Mouse (Mus musculus): Measurements from ENCODE around the gene Scnm1.

Scnm1 gene

DNA sequence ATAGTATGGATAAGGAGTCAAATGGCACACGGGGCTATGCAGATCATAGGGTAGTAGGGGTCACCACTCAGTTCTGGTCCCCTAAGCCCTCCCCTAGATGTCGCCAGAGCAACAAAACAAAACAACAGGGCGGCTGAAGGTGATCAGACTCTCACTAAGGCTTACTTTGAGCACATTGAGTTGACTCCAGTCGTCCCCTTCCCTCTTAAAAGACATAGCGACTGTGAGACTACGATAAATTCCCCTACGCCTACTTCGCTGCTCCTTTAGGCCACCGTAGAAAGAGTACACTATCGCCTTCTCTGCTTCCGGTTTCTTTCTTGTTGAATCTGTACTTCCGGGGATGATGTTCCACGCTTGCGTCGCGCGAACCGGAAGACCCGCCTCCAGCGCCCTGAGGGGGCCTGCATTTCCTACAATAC lies at the start of gene Scnm1, which contains the start of gene Lysmd1:
Gene Scnm1 (minus strand): TSS at position 332 of the 422 bp plus-strand sequence.
Gene Lysmd1 (plus strand): TSS at position 409 of the 422 bp plus-strand sequence.
- peak; percentile 89 for DNase-seq

DNA sequence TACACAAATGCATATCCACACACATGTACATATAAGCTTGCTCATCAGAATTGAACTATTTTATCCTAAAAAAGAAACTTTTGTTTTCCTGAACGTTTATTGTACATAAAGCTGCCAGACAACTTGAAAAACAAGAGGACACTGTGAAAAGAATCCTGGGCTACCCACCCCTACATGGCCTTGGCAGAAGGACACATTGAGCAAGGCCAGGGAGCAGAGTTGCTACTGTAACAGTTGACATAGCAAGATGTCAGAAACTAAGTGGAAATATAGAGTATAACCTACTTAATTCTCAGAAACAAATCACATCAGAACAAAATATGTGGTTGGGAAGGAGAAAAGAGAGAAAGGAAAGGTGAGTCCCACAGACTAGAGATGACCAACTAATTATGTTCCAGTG lies 48.0 kb upstream of the Scnm1 start:
- DNase-seq, result no peak

DNA sequence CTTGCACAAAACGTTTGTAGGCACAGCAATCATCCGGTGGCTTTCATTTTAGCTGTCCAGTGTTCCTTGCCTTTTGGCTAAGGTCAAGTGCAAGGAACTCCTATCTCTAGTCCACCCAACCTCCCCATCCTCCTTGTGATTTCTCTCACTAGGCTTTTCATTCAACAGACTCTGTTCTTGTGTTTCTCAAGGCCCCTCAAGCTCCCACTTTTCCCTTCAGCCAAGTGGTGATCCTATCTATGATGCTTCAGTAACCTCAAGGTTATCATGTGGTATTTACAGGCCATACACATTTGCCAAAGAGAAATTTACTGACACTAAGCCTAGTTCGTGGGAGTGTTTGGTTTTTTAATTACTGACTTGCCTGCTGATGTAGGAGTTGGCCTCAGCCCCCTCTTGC lies 46.1 kb upstream of the Scnm1 start:
- DNase-seq, result no peak

DNA sequence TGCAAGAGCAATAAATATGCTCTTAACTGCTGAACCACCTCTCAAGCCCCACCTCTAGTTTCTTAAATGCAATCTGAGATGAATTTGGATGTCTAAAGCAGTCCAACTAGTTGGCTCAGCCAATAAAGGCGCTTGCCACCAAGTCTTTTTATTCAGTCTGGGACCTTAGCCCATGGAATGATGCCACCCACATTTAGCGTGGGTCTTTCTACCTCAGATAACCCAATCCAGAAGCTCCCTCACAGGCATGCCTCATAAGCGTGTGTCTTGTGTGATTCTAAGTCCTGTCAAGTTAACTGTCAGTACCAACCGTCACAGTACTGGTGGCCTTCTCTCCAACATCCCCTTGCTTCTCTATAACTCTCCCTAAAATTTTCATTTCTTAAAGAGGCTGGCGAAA lies 45.1 kb upstream of the Scnm1 start:
- DNase-seq, result no peak

DNA sequence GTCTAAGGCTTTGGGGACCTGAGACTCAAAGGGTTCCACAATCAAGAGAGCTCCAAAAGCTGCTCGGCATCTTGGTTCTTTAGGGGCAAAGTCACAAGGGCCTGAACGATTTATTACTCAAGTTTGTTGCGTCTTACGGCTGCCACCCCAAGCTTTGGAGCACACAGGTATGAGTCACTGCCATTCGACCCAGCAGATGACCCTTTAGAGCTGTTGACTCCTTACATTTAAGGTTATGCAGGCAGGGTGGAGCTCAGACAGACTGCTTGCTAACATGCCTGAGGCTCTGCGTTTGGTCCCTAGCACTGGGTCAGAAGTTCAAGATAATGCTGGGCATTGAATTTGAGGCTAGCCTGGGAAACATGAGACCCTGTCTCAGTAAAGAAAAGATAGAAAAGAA lies 43.8 kb upstream of the Scnm1 start:
- no peak for DNase-seq

DNA sequence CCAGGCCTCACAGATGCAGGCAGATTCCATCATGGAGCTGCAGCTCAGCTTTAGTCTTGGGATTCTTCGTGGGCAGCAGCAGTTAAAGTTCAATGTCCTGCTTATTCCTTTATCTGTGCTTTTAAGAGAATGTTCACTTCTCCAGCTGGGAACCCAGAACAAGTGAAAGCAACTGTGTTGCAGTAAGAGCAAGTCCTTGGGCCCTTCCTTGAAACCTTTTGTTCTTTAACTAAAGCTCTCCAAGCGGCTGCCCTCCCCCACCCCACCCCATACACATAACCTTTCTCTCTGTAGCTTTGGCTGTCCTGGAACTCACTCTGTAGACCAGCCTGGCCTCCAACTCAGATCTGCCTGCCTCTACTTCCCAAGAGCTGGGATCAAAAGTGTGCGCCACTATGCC lies 42.7 kb upstream of the Scnm1 start:
- no peak for DNase-seq

DNA sequence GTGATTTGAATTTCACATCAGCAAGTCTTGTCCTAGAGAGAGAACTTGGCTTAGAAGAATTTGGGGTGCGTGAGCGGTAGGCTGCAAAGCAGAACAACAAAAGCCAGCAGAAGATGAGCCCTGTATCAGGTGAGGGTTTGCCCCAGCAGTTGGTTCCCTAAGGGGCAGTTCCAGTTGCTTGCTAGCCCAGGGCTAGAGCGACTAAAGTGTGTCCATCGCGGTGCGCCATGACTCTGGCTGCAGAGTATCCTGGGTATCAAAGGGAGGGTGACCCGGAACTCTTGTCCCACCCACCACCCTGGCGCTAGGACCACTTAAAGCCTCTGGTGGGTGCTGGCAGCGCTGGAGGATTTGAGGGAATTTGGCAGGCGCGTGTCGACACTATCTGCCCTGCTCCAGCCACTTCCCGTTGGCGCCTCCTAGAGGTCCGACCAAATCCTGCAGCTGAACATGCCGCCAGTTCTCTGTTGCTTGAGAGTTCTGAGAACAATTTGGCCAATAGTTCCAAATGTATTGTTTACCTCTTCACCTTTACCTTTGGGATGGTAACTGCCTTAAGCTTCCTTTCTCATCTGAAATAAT lies 40.3 kb upstream of the Scnm1 start:
- peak; percentile 58 for DNase-seq

DNA sequence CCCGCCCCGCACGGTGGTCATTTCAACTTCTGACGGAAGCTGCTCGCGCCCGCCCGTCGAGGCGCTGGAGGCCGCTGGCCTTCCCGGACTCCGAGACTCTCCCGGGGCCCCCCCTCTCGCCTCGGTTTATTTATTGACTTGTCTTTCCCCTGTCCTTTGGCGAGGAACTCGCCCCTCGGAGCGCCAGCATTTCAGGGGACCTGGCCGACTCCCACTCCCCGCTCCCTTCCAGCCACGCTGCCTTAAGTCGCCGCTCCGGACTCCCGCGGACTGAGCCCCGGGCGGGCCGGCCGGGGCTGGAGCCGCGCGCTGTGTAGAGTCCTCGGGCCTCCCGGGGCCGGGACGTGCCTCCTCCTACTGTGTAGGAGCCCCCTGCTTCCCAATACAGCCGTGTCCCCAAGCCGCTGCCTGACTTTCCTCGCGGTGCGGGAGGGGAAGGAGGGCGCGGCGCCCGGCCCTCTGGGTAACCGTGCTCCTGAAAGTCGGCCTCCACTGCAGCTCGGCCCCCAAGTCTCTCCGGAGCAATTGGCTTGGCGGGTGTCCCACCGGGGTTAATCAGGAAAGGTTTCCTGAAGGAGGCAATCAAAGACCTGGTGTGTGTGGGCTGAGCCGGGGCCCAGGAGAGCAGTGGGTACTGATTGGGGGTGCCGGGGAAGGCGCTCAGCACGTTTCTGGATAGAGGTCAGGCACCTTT lies 39.6 kb upstream of the Scnm1 start:
- DNase-seq, result no peak

DNA sequence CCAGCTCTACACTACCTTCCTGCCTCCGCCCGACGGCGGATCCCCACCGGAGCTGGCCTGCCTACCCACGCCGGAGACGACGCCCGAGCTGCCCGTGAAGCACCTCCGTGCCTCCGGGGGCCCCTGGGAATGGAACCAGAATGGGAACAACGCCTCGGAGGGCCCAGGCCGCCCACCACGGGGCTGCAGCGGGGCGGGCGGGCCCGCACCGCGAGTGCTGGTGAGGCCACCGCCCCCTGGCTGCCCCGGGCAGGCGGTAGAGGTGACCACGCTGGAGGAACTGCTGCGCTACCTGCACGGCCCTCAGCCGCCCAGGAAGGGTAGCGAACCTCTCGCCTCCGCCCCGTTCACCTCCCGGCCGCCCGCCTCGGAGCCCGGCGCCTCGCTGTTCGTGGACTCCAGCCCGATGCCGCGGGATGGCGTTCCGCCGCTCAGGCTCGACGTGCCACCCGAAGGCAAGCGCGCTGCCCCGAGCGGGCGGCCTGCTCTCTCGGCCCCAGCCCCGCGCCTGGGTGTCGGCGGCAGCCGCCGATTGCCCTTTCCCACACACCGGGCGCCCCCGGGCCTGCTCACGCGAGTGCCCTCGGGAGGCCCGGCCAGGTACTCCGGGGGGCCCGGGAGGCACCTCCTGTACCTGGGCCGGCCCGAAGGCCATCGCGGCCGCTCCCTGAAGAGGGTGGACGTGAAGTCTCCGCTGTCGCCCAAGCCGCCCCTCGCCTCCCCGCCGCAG lies 38.9 kb upstream of the Scnm1 start:
- no peak for DNase-seq

DNA sequence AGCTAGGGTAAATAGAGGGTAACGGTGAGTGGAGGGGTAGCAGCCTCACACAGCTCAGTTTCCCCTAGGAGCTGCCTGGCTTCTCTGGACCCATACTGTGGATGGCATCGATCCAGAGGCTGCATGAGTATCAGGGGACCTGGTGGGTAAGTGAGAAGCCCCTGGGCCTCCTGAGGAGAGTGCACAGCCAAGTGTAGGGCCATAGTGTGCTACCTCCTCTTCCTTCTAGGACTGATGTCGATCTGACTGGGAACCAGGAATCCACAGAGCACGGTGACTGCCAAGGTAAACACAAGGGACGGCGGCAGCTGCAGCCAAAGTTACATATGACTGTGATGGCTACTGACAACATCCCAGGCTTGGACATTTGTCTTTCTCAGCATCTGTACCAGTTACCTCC lies 37.3 kb upstream of the Scnm1 start:
- DNase-seq, result no peak

DNA sequence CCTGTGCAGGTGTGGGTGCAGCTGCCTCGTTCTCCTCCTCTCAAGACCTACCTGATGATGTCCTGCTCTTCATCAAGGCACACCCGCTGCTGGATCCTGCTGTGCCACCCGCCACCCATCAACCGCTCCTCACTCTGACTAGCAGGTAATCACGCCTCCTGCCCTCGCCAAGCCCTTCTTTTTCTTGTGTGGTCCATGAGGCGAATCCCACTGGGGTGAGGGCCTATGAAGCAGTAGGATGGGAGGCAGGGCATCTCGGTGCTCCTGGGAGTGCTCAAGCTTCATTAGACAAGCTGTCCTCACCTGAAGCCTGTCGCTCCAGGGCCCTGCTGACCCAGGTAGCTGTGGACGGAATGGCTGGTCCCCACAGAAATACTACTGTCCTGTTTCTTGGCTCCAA lies 36.2 kb upstream of the Scnm1 start:
- no peak for DNase-seq

DNA sequence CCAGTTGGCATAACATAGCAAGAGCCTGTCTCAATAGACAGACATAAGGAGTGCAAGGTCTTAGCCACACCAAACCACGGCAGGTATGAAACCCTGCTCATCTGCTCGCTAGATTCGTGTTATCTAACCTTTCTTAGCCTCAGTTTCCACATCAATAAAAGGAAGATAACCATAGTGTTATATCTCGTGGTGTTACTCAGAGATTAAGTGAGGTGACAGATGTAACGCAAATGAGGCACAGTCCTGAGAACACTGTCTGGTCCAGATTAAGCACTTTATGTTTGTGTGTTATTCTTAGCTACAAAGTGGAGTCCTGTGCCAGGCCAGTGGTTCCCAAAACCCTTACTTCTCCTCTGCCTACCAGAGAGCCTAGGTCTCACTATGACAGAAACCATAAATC lies 31.0 kb upstream of the Scnm1 start:
- no peak for DNase-seq

DNA sequence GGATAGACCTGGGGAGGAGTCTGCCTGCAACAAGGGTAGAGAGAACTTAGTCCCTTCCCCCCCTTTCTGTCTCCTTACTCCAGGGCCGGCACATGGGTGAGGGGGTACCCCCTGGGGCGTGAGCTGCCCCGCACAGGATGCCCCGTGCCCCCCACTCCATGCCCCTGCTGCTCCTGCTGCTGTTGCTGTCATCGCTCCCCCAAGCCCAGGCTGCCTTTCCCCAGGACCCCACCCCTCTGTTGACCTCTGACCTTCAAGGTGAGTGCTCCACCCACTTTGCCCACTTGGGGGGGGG lies 30.4 kb upstream of the Scnm1 start:
- DNase-seq, result no peak

DNA sequence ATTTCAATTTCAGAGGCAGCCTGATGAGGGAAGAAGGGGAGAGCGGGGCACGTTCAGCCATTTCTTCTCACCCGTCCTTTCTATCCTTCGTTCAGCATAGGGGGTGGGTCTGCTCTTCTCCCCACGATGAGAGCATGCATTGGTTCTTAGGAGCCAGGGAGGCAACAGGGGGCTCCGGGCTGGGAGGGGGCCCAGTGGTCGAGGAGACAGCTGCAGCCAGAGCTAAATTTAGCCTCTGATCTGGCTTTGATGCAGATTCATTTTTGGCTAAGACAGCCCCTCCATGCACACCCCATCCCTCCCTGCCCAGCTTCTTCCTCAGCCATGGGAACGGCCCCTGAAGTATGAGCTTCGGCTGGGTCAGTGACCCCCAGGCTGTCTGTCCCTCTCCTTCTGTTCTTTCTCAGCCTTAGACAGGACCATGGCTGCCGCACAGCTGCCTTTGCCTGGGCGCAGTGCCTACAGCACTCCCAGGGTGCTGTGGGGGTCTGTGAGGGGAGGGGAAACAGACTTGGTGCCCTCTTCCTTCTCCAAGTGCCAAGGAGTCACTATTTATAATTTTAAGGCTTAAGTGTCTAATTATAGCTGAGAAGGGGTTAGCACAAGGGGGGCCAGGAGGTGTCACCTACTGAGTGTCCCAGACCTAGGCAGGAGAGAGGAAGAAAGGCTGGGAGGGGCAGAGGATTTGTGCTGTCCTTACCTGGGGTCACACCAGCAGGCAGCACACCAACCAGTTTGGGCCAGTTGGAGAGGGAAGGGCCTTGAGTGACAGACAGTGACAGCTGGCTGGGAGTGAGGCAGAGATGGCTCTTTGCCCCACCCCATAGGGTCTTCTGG lies 29.8 kb upstream of the Scnm1 start:
- no peak for DNase-seq

DNA sequence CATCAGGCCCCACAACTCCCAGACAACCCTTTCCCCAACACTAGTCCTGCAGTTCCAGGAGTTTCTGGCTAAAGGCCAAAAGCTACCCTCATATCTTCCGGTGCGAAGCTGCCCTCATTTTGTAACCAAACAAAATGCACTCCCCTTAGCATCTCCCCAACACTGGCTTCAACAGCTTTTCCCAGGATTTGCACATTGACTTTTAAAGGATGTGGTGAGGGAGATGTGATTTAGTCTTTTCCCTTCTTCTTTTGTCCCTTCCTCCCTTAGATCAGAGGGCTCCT lies 28.5 kb upstream of the Scnm1 start:
- no peak for DNase-seq

DNA sequence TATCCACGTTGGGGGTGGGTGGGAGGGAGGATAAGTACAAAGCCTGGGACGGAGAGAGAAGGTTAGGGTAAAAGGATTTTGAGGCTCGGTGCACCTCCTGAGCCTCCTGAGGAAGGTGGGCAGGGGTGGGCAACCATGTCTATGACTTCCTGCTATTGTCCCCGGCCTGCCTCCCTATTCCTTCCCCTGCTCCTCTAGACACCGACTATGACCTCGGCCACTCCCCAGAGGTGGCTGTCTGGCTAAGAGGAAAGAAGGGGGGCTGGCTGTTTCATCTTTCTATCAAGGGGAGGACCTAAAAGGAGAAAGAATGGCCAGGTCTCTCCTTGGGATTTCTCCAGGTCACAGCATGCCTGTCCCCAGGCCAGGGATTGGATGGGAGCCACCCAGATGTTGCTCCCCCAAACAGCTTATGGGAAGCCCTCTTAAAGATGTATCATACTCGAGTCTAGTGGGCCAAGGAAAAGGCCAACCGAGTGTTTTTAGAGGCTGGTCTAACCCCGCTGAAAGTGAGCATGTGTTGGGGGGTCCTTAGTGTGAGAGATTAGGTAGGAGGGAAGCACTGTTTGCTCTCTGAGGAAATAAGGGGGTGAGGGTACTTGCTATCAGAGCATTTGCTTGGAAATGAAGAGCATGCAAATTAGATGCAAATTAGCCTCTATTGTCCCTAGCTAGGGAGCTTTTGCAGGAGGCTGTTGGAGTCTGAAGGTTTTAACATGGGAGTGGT lies 28.0 kb upstream of the Scnm1 start:
- DNase-seq, result no peak

DNA sequence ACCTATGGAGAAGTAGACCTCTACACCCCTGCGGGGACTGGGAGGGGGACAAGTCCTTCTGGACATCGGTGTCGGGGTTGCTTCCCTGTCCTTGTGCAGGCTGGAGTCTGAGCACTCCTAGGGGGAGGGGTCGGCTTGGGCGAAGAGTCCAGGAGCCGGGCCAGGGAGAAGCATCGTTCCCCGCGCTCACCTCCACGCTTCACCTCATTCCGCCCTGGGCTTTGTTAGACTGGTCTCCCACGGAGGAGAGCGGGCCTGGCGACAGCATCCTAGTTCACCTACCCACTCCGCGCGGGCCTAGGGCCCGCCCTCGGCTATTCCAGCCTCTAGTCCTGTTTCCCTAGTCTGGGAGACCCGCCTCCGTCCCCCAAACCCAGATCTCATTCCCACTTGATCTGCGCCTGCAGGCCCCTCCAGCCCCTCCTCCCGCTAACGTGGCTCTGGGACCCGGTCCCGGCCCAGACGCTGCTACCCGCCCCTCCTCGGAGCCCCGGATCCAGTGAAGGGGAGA lies 27.3 kb upstream of the Scnm1 start:
- DNase-seq, result no peak

DNA sequence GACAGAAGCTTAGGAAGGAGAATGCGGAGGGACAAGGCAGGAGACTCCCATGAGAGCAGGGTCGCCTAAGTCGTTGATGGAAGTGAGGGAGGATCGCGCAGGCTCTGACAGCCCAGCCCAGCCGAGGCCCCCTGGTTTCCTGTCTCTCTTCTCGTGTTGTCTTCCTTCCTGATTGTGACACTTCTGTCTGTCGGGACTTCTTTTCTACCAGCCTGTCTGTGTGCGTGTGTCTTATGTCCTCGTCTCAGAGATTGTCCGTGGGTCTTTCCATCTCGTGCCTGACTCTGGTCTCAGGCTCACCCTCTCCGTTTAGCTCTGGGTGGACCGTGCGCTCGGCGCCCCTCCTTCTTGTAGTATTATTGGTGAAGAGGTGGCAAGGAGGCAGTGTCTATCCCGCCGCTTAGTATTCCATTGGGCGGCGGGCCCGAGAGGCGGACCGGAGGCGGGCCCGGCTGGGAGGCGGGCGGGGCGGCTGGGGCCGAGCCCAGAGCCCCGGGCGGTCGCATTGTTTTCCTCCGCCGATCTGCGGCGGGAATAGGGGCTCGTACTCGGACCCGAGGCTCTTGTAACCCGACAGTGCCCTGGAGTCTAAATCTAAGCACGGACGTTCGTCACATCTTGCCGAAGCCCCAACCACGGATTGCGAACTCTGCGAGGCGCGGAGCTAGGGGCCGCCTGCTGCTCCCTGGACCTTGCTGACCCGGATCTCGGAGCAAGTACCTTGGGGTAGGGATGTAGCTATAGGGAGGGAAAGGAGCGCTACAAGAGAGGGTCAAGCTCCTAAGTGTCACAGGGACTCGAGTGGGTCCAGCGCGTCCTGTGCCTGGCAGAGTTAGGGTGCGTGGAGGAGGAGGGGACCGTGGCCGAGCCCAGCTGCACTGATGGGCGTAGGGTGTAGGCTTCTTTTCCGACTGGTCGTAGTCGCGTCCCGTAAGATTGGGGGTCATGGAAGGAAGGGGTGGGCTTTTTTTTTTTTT lies 26.5 kb upstream of the Scnm1 start, which contains the start of gene Sema6c:
Gene Sema6c (plus strand): TSS at position 471 of the 977 bp plus-strand sequence.
- DNase-seq, result peak; percentile 89

DNA sequence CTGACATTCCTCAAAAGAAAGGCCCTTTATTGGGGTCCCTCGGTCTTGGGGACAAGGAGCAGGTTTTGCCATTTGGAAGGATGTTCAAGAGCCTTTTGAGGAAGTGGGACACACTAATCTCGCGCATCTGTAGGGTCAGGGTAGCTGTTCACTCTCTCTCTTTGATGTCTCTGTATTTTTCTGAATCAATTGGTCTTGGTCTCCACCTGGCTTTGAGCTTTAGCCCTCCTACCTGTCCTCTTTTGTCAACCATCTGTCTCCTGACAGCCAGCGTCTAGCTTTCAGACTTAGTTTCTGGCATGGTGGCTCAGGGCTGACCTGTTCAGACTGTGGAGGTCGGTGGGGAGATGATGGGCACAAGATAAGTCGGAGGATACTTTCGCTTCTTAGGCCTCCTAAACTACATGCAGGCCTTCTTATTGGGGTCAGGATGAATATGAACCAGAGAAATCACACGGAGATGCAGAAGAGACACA lies 25.7 kb upstream of the Scnm1 start:
- no peak for DNase-seq

DNA sequence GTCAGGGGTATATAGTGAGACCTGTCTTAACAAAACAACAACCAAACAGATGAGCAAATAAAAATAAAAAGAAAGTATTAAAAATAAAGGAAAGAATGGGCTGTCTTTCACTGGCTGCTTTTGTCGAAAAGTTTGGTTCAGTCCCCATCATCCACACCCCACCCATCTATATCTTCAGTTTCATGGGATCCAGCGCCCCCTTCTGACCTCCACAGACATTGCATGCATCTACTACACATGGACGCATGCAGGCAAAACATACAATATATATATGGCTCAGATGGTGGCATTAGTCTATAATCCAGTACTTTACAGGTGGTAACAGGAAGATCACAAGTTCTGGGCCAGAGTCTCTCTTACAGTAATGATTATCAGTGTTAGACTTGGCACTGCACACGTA lies 20.1 kb upstream of the Scnm1 start:
- DNase-seq, result no peak

DNA sequence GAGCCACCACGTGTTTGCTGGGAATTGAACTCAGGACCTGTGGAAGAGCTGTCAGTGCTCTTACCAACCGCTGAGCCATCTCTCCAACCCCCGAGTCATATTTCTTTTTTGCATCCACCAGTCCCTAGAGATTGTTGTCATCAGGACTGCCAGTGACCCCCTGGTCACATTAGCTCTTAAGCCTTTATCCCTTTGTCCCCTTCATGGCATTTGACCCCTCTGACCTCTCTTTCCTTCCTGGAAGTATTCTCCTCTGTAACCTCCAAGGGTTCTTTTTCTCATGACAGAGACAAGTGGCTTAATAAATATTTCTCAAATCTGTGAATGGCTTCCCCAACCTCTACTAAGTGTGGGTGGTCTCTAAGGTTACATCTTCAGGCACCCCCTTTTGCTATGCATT lies 14.1 kb upstream of the Scnm1 start:
- DNase-seq, result no peak

All from right cerebral cortex, postnatal 25 days (tissue).